In genomic region chr14:61322740-61323139, GRCm38 (mm10) we compare ENCODE assay signal across 20 mouse cellular contexts. TPM values are rescaled to one million over a fixed set of nuclear protein-coding genes. Genes with fewer than 3 reads are reported as not detected.
"Had no signal": no experiment of that assay in that cellular context is flagged by ENCODE, and none has a peak within 500 bp of the region (broad histone marks: within the 10 kb centered on the region; RNA-seq: fewer than 3 reads in every experiment).

No protein-coding gene starts in this region.

- H3K4me2 ChIP-seq: lung, embryonic 15.5 days; midbrain, embryonic 11.5 days; midbrain, embryonic 13.5 days; midbrain, embryonic 15.5 days; neural tube, embryonic 12.5 days had no signal

- H3K27me3 ChIP-seq: lung, embryonic 15.5 days; midbrain, embryonic 13.5 days; midbrain, embryonic 15.5 days; neural tube, embryonic 12.5 days had no signal

- ATAC-seq: liver, postnatal 0 days; lung, postnatal 0 days; midbrain, embryonic 13.5 days; midbrain, embryonic 15.5 days had no signal

- H3K27ac ChIP-seq: lung, embryonic 15.5 days; macrophage; midbrain, embryonic 13.5 days; midbrain, embryonic 15.5 days; neural tube, embryonic 12.5 days had no signal

- H3K9me3 ChIP-seq: lung, embryonic 15.5 days; midbrain, embryonic 15.5 days had no signal

- H3K4me3 ChIP-seq: lung, embryonic 15.5 days; midbrain, embryonic 13.5 days; midbrain, embryonic 15.5 days; neural tube, embryonic 12.5 days had no signal

- H3K9ac ChIP-seq: liver, postnatal 0 days; lung, embryonic 15.5 days; midbrain, embryonic 13.5 days; midbrain, embryonic 15.5 days; neural tube, embryonic 12.5 days had no signal

- H3K36me3 ChIP-seq: lung, embryonic 15.5 days; midbrain, embryonic 13.5 days; midbrain, embryonic 15.5 days; neural tube, embryonic 12.5 days had no signal

- DNase-seq: liver, postnatal 0 days; lung, adult 2 months; lung, postnatal 14 days; lung, postnatal 36 days; retina, postnatal 1 day; right cerebral cortex, adult 18-20 months; right cerebral cortex, postnatal 25 days; right cerebral cortex, postnatal 4 days; spleen, adult 18-20 months; thymus, adult 18-20 months; thymus, postnatal 14 days; thymus, postnatal 36 days had no signal

RNA-seq across cellular contexts. Expression of gene Arl11, which starts 13.2 kb away (rescaled TPM):
- total RNA-seq: midbrain, postnatal 0 days had no signal
